Mouse (Mus musculus) forelimb bud, embryonic 11.5 days (tissue): ENCODE measurements around the gene Kif3c.

Source experiments
- DNase-seq: peaks from one replicate; pipeline ENCODE4 v3.0.0-alpha.2; 2012; ENCODE audit warnings: low read depth, low spot score

Gene Kif3c

GRCm38 (mm10) chr12:3364508-3365448 is at the start of gene Kif3c:
Kif3c (plus strand) TSS chr12:3365132.
- peak; percentile 82 for DNase-seq

- DNase-seq: no peak
Observed at GRCm38 (mm10) chr12:3316083-3316482, 48.8 kb upstream of the Kif3c start.

GRCm38 (mm10) chr12:3316937-3317336 is 48.0 kb upstream of the Kif3c start:
- no peak for DNase-seq

- DNase-seq: no peak
Observed at GRCm38 (mm10) chr12:3319377-3319776, 45.6 kb upstream of the Kif3c start.

GRCm38 (mm10) chr12:3323241-3323640 is 41.7 kb upstream of the Kif3c start:
- DNase-seq: no peak

GRCm38 (mm10) chr12:3325232-3325631 is 39.7 kb upstream of the Kif3c start:
- no peak for DNase-seq

- no peak for DNase-seq
Observed at GRCm38 (mm10) chr12:3329677-3330076, 35.3 kb upstream of the Kif3c start.

- DNase-seq: no peak
Observed at GRCm38 (mm10) chr12:3338931-3339330, 26.0 kb upstream of the Kif3c start.

- DNase-seq: no peak
Observed at GRCm38 (mm10) chr12:3344155-3344554, 20.8 kb upstream of the Kif3c start.

- no peak for DNase-seq
Observed at GRCm38 (mm10) chr12:3345038-3345437, 19.9 kb upstream of the Kif3c start.

GRCm38 (mm10) chr12:3347682-3348081 is 17.2 kb upstream of the Kif3c start:
- DNase-seq: no peak

GRCm38 (mm10) chr12:3349387-3349786 is 15.5 kb upstream of the Kif3c start:
- no peak for DNase-seq

- no peak for DNase-seq
Observed at GRCm38 (mm10) chr12:3350136-3350535, 14.8 kb upstream of the Kif3c start.

GRCm38 (mm10) chr12:3352216-3352615 is 12.7 kb upstream of the Kif3c start:
- DNase-seq: no peak

- DNase-seq: no peak
Observed at GRCm38 (mm10) chr12:3355068-3355467, 9.9 kb upstream of the Kif3c start.

- DNase-seq: no peak
Observed at GRCm38 (mm10) chr12:3356824-3357223, 8.1 kb upstream of the Kif3c start.

GRCm38 (mm10) chr12:3359302-3359701 is 5.6 kb upstream of the Kif3c start:
- DNase-seq: peak; percentile 61

GRCm38 (mm10) chr12:3360043-3360442 is 4.9 kb upstream of the Kif3c start:
- no peak for DNase-seq

- DNase-seq: no peak
Observed at GRCm38 (mm10) chr12:3364076-3364475, 856 bp upstream of the Kif3c start.

- peak; percentile 20 for DNase-seq
Observed at GRCm38 (mm10) chr12:3365449-3366189, 687 bp downstream of the Kif3c start.

GRCm38 (mm10) chr12:3366190-3366956 is 1.4 kb downstream of the Kif3c start:
- no peak for DNase-seq

GRCm38 (mm10) chr12:3366957-3367260 is 2.0 kb downstream of the Kif3c start:
- no peak for DNase-seq
